Mouse (Mus musculus) E14TG2a.4 (cell line): Measurements from ENCODE around the gene Rab11a.

Experiments used
- CTCF ChIP-seq: conservative IDR thresholded peaks from 2 replicates; pipeline ENCODE4 v1.5.1; 2014; ENCODE audit warnings: low read length
- POU5F1 ChIP-seq: IDR thresholded peaks from 2 replicates; pipeline ENCODE4 v1.6.1; 2014; ENCODE audit warnings: low read length, borderline replicate concordance

- TF ChIP-seq CTCF (no peak), POU5F1 (no peak)
These were observed 4.9 kb upstream of the Rab11a start for GRCm38 (mm10) chr9:64742453-64742852.
